Mouse (Mus musculus): ENCODE results near the gene Plpp2.

DNA sequence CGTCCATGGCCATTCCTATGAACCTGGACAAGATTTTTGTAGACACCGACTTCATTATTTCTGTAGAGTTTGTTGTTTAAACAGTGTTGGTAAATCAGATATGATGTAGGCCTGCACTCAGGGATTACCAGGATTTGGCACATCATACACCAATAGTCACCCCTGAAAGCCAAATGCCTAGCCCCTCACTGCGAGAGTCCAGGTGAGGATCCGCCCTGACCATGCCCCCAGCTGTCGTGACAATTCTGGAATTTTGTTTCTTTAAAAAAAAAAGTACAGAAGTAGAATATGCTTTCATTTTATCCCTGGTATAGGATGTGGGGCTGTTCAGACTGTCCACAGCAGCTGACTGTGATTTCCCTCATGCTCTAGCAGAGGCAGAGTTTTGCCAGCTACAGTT, 36.3 kb upstream of the Plpp2 start:
- TF ChIP-seq POLR2A (IDR thresholded peaks at IDR 0.05; ENCODE audit: borderline replicate concordance, control insufficient read depth, low read depth, low read length) (no peak), CTCF (IDR thresholded peaks at IDR 0.05; ENCODE audit: control insufficient read depth, insufficient read depth, low read length) (no peak)

Data from bone marrow, adult 2 months (tissue).